Mouse (Mus musculus) testis, adult 2 months (tissue): ENCODE results near the gene Nckap1l.

Experiments
- CTCF ChIP-seq: fragments of 200-500 bp; IDR thresholded peaks from 2 replicates; pipeline ENCODE4 v1.5.1; 2012; ENCODE audit warnings: low read depth, mild to moderate bottlenecking, inconsistent platforms, low read length, moderate library complexity; ENCODE audit not compliant: control insufficient read depth, insufficient read depth, insufficient replicate concordance
- POLR2A ChIP-seq: fragments of 200-500 bp; IDR thresholded peaks from 2 replicates; pipeline ENCODE4 v1.6.1; 2012; ENCODE audit warnings: low read depth, mild to moderate bottlenecking, inconsistent platforms, low read length, moderate library complexity; ENCODE audit not compliant: control insufficient read depth

DNA sequence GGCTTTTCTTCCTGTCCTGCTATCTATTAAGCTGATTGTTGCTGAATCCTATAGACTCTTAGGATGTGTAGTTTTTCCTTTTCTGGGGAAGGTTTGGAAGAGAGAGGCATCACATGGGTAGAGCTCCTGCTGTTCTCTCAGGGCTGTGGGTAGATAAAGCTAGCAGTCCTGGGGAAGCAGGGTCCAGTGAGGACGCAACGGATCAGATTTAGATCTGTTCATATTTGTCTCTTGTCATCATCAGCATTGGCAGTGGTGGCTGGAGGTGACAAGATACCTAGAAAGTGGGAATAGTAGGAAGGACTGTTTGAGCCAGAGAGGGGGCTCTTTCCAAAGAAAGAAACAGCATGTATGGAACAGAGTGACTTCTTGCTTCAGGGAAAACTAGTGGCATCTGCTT, 81.4 kb downstream of the Nckap1l start:
- TF ChIP-seq POLR2A: no peak
- no peak for TF ChIP-seq CTCF
